ENCODE assay signal across 17 mouse cellular contexts in genomic region chr14:80062896-80063295, GRCm38 (mm10).
"Had no signal": no experiment of that assay in that cellular context is flagged by ENCODE, and none has a peak within 500 bp of the region (broad histone marks: within the 10 kb centered on the region; RNA-seq: fewer than 3 reads in every experiment).

No protein-coding gene starts in this region.

- H3K4me3 ChIP-seq: intestine, embryonic 15.5 days; left cerebral cortex, adult 2 months; liver, embryonic 13.5 days; megakaryocyte, embryonic 14.5 days; midbrain, embryonic 10.5 days; midbrain, embryonic 13.5 days; myocyte had no signal

- H3K36me3 ChIP-seq: intestine, embryonic 15.5 days; liver, embryonic 13.5 days; midbrain, embryonic 10.5 days; midbrain, embryonic 13.5 days had no signal

- DNase-seq: kidney, adult 11 months; kidney, adult 8-10 months; kidney, postnatal 14 days; kidney, postnatal 4 days; layer of hippocampus, adult 9-11 months; layer of hippocampus, postnatal 36 days; liver, embryonic 13.5 days; lung, adult 2 months; thymus, adult 18-20 months; thymus, postnatal 4 days had no signal

- H3K27me3 ChIP-seq: intestine, embryonic 15.5 days; liver, embryonic 13.5 days; megakaryocyte, embryonic 14.5 days; midbrain, embryonic 13.5 days had no signal

- H3K9ac ChIP-seq: intestine, embryonic 15.5 days; liver, embryonic 13.5 days; midbrain, embryonic 13.5 days had no signal

- H3K27ac ChIP-seq: intestine, embryonic 15.5 days; left cerebral cortex, adult 2 months; liver, embryonic 13.5 days; midbrain, embryonic 10.5 days; midbrain, embryonic 13.5 days had no signal

- H3K4me1 ChIP-seq: intestine, embryonic 15.5 days; liver, embryonic 13.5 days; megakaryocyte, embryonic 14.5 days; midbrain, embryonic 10.5 days; midbrain, embryonic 13.5 days had no signal

- H3K4me2 ChIP-seq: intestine, embryonic 15.5 days; liver, embryonic 13.5 days; midbrain, embryonic 13.5 days had no signal

- H3K9me3 ChIP-seq: intestine, embryonic 15.5 days; liver, embryonic 13.5 days; midbrain, embryonic 10.5 days; midbrain, embryonic 13.5 days had no signal

- ATAC-seq: intestine, embryonic 15.5 days; midbrain, embryonic 13.5 days; midbrain, embryonic 16.5 days had no signal
